Mouse (Mus musculus) adrenal gland, postnatal 36 days (tissue): Measurements from ENCODE around the gene Gm20708. TPM values are rescaled to one million over a fixed set of nuclear protein-coding genes. Genes with fewer than 3 reads are reported as not detected.
A peak's percentile ranks its signal among the peaks of the same experiment; 100 is the strongest.
"Not testable (repeated sequence)": the region's sequence is repeated elsewhere in the genome, so short reads cannot be mapped to it uniquely, and the experiment has no call there.

Experiments used
- DNase-seq, 2 experiments: peaks; one replicate each; pipeline ENCODE4 v3.0.0; 2021; ENCODE audit warnings: mixed read lengths in 1 of 2
- total RNA-seq, 2 experiments: library from RNA; stranded (reverse); gene quantifications; 2 replicates each; pipeline ENCODE4 v1.2.3; 2021

The Gm20708 gene
- total RNA-seq, 2 experiments from 2014 or later: 0.50 to 0.63 TPM

GRCm38 (mm10) chr11:117813867-117814266 lies 4.4 kb downstream of the Gm20708 start:
- no peak for DNase-seq

GRCm38 (mm10) chr11:117814704-117815366 lies 5.4 kb downstream of the Gm20708 start:
- DNase-seq: no peak

- DNase-seq: not testable (repeated sequence)
Observed at GRCm38 (mm10) chr11:117815850-117816249, 6.4 kb downstream of the Gm20708 start.

GRCm38 (mm10) chr11:117816389-117816996 lies 7.0 kb downstream of the Gm20708 start:
- no peak for DNase-seq

GRCm38 (mm10) chr11:117819095-117819494 lies 9.6 kb downstream of the Gm20708 start:
- DNase-seq: no peak

GRCm38 (mm10) chr11:117820173-117820572 lies 10.7 kb downstream of the Gm20708 start:
- DNase-seq: no peak

- peak in 1 of 2 experiments; percentile 61 for DNase-seq
Observed at GRCm38 (mm10) chr11:117821868-117822267, 12.4 kb downstream of the Gm20708 start.

GRCm38 (mm10) chr11:117822728-117823241 lies 13.3 kb downstream of the Gm20708 start:
- DNase-seq: peak; percentile 17 to 40

- no peak for DNase-seq
Observed at GRCm38 (mm10) chr11:117823411-117823810, 13.9 kb downstream of the Gm20708 start.

GRCm38 (mm10) chr11:117824060-117824969 lies 14.8 kb downstream of the Gm20708 start:
- peak; percentile 82 to 85 for DNase-seq

- peak; percentile 78 to 83 for DNase-seq
Observed at GRCm38 (mm10) chr11:117825333-117826101, 16.0 kb downstream of the Gm20708 start, which contains the start of the genes Afmid and Tk1. Gene Afmid (plus strand): TSS chr11:117825924. Gene Tk1 (minus strand): TSS chr11:117826092.

GRCm38 (mm10) chr11:117826164-117826563 lies 16.7 kb downstream of the Gm20708 start:
- DNase-seq: no peak

- no peak for DNase-seq
Observed at GRCm38 (mm10) chr11:117826916-117827315, 17.4 kb downstream of the Gm20708 start.

- no peak for DNase-seq
Observed at GRCm38 (mm10) chr11:117827386-117827785, 17.9 kb downstream of the Gm20708 start.

- peak in 1 of 2 experiments; percentile 29 for DNase-seq
Observed at GRCm38 (mm10) chr11:117828149-117828887, 18.9 kb downstream of the Gm20708 start.

GRCm38 (mm10) chr11:117828888-117829604 lies 19.6 kb downstream of the Gm20708 start:
- DNase-seq: peak; percentile 41 to 53

GRCm38 (mm10) chr11:117829671-117830215 lies 20.3 kb downstream of the Gm20708 start:
- peak; percentile 33 to 61 for DNase-seq

GRCm38 (mm10) chr11:117830401-117830800 lies 20.9 kb downstream of the Gm20708 start:
- no peak for DNase-seq

- DNase-seq: peak; percentile 65 to 83
Observed at GRCm38 (mm10) chr11:117832086-117832969, 22.9 kb downstream of the Gm20708 start.
